Comparison of ENCODE assay signal across 21 mouse cellular contexts in the genomic region with DNA sequence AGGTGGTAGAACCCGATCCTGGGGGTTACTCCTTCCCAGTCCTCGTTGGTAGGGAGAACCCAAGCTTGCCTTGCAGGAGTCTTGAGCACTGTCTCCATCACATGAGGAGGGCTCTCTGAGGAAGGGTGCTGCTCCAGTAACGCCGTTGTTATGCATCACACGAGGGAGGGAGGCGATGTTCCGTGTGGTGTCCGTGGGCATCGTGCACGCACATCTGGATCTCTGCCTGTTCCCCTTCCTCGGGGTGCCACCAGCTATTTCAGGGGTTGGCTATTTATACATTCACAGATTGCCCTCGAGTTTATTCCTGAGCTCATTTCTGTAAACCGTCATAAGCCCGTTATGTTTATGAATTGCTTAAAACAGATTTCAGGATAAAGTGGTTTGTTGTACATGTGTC. TPM values are rescaled to one million over a fixed set of nuclear protein-coding genes. Genes with fewer than 3 reads are reported as not detected.
A peak's percentile ranks its signal among the peaks of the same experiment; 100 is the strongest.
DNase-seq lines count a peak whose midpoint lies in the region; ATAC-seq lines count a peak whose summit lies in the region.
"Had no signal": no experiment of that assay in that cellular context is flagged by ENCODE, and none has a peak within 500 bp of the region (broad histone marks: within the 10 kb centered on the region; RNA-seq: fewer than 3 reads in every experiment).

No protein-coding gene starts in this region.

- intact Hi-C loops in left cerebral cortex, postnatal 14 days (cut with DNase I), result no loop called here

- 0 out of 2 replicates have a peak, but pooled peaks have one; percentile 31 for ATAC-seq in frontal cortex, adult (ENCODE audit: low TSS enrichment)
- ATAC-seq: activated CD4-positive, CD25-positive, alpha-beta regulatory T cell, adult 4 months; forebrain, embryonic 16.5 days; Patski had no signal

- DNase-seq in frontal cortex, adult 2 months (ENCODE audit: extremely low spot score in 1 of 2, low spot score in 1 of 2), result no peak
- peak; percentile 46 to 67 for DNase-seq in left cerebral cortex, postnatal 14 days (ENCODE audit: low spot score in 2 of 2)
- DNase-seq in left cerebral cortex, adult 11 months (ENCODE audit: low spot score), result no peak
- DNase-seq in right cerebral cortex, postnatal 14 days, result peak; percentile 44
- DNase-seq in right cerebral cortex, adult 2 months (ENCODE audit: low spot score in 2 of 2), result no peak
- DNase-seq in B cell, adult 2 months, result no peak
- DNase-seq: adrenal gland, postnatal 14 days; cerebellum, adult 11-12 months; cerebellum, adult 9-10 months; cerebellum, postnatal 25 days; gastrocnemius, postnatal 14 days; heart, adult 2 months; heart, postnatal 36 days had no signal

RNA-seq across cellular contexts. Expression of gene Plekhs1, which starts 18.0 kb away (rescaled TPM):
- 0.44 and 0.67 TPM in 2 replicates for polyA plus RNA-seq in frontal cortex, adult 2 months (2012; rRNA removed)
- 1 to 10 TPM in 1 of 2 experiments, under 1 TPM in 1; 0.76 to 1.8 TPM for total RNA-seq in left cerebral cortex, postnatal 14 days (2021)
- total RNA-seq: adrenal gland, adult 18-20 months; CH12.LX; gastrocnemius, adult 18-20 months; heart, postnatal 36 days had no signal
- polyA plus RNA-seq: hindbrain, embryonic 11.5 days had no signal

RNA-seq across cellular contexts. Expression of gene Casp7, which starts 46.5 kb away (rescaled TPM):
- polyA plus RNA-seq in frontal cortex, adult 2 months (2012; rRNA removed), result 5.1 and 5.3 TPM in 2 replicates
- total RNA-seq in left cerebral cortex, postnatal 14 days (2021), result 1 to 10 TPM; 6.6 to 6.8 TPM

RNA-seq across cellular contexts. Expression of gene Nrap, which starts 53.6 kb away (rescaled TPM):
- polyA plus RNA-seq in frontal cortex, adult 2 months (2012; rRNA removed), result 0.46 and 0.58 TPM in 2 replicates
- under 1 TPM; 0.47 to 0.48 TPM for total RNA-seq in left cerebral cortex, postnatal 14 days (2021)
- polyA plus RNA-seq: activated CD4-positive, CD25-positive, alpha-beta regulatory T cell, adult 4 months had no signal

Comparison
In these comparisons a context has a peak if more than half of its experiments do, and no peak if none do; other contexts are left out.
1. DNase-seq: peak in left cerebral cortex, postnatal 14 days (2 of 2) and right cerebral cortex, postnatal 14 days (single experiment); none in frontal cortex, adult 2 months (0 of 2), left cerebral cortex, adult 11 months (single experiment), right cerebral cortex, adult 2 months (0 of 2) and B cell, adult 2 months (0 of 2).